Comparison of ENCODE assay signal across 8 mouse cellular contexts in the genomic region with DNA sequence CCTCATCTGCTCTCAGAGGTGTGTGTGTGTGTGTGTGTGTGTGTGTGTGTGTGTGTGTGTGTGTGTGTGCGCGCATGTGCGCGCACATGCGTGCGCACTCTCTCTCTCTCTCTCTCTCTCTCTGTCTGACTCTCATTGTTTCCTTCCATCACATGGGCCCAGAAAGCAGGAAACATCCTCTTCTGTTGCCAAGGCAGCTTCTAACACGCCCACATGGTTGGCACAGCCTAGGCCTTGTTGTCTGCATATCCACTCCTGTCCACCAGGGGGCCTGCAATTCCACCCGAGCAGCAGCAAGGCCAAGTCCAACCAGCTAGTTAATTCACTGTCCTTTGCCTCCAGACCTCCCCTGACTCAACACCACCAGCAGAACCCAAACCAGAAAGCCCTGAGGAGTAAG. TPM values are rescaled to one million over a fixed set of nuclear protein-coding genes. Genes with fewer than 3 reads are reported as not detected.
DNase-seq lines count a peak whose midpoint lies in the region; ATAC-seq and TF ChIP-seq lines count a peak whose summit lies in the region.

No protein-coding gene starts in this region.

- no peak overlapping the region for H3K9ac ChIP-seq in forebrain, embryonic 12.5 days
- H3K9ac ChIP-seq in heart, postnatal 0 days (replicated peaks; ENCODE audit: low read depth, low read length): no peak overlapping the region
- peak overlapping the region; percentile 90 for H3K9ac ChIP-seq in liver, embryonic 16.5 days (ENCODE audit: low read depth, low read length)
- no peak overlapping the region for H3K9ac ChIP-seq in neural tube, embryonic 14.5 days (replicated peaks; ENCODE audit: low read depth, low read length)

- WGBS in forebrain, embryonic 12.5 days: 36% methylated on average over 8 of the region's 8 CpGs
- 30% methylated on average over 8 of the region's 8 CpGs for WGBS in heart, postnatal 0 days
- WGBS in liver, embryonic 16.5 days (ENCODE audit: insufficient replicate concordance): 39% methylated on average over 8 of the region's 8 CpGs
- WGBS in neural tube, embryonic 14.5 days: 48% methylated on average over 8 of the region's 8 CpGs

- H3K27me3 ChIP-seq in E14TG2a.4 (ENCODE audit: insufficient read depth, low read length): no peaks in the 10 kb centered on the region
- no peaks in the 10 kb centered on the region for H3K27me3 ChIP-seq in forebrain, embryonic 12.5 days
- no peaks in the 10 kb centered on the region for H3K27me3 ChIP-seq in heart, postnatal 0 days (ENCODE audit: control insufficient read depth, insufficient read depth, low read length)
- no peaks in the 10 kb centered on the region for H3K27me3 ChIP-seq in liver, embryonic 16.5 days (ENCODE audit: control insufficient read depth, insufficient read depth, low read depth, low read length)
- no peaks in the 10 kb centered on the region for H3K27me3 ChIP-seq in neural tube, embryonic 14.5 days (ENCODE audit: control insufficient read depth, insufficient read depth, low read length)

- peak overlapping the region; percentile 89 for H3K4me3 ChIP-seq in E14TG2a.4 (replicated peaks; ENCODE audit: low read length)
- peak overlapping the region; percentile 74 for H3K4me3 ChIP-seq in forebrain, embryonic 12.5 days (replicated peaks)
- 0 out of 2 replicates have a peak overlapping the region, but pooled peaks have one; percentile 73 for H3K4me3 ChIP-seq in heart, postnatal 0 days (ENCODE audit: low read depth, low read length)
- H3K4me3 ChIP-seq in liver, embryonic 16.5 days (ENCODE audit: low read depth, low read length): peak overlapping the region; percentile 72
- H3K4me3 ChIP-seq in neural tube, embryonic 14.5 days (ENCODE audit: low read depth, low read length): no peak overlapping the region

- H3K9me3 ChIP-seq in E14TG2a.4 (ENCODE audit: low read length): no peaks in the 10 kb centered on the region
- no peaks in the 10 kb centered on the region for H3K9me3 ChIP-seq in forebrain, embryonic 12.5 days
- H3K9me3 ChIP-seq in heart, postnatal 0 days (replicated peaks; ENCODE audit: control insufficient read depth, low read length): no peaks in the 10 kb centered on the region
- no peaks in the 10 kb centered on the region for H3K9me3 ChIP-seq in liver, embryonic 16.5 days (replicated peaks; ENCODE audit: control insufficient read depth, low read length)
- no peaks in the 10 kb centered on the region for H3K9me3 ChIP-seq in neural tube, embryonic 14.5 days (ENCODE audit: control insufficient read depth, low read length)

- ATAC-seq in forebrain, embryonic 12.5 days (ENCODE audit: low FRiP score): peak; percentile 20; the same call in 1 of the 2 replicates
- ATAC-seq in heart, postnatal 0 days (ENCODE audit: insufficient read depth, low read depth): peak; percentile 34
- 0 out of 2 replicates have a peak, but pooled peaks have one; percentile 5 for ATAC-seq in liver, embryonic 16.5 days (ENCODE audit: low read depth)
- 0 out of 2 replicates have a peak, but pooled peaks have one; percentile 29 for ATAC-seq in neural tube, embryonic 14.5 days (ENCODE audit: low read depth)

- peak overlapping the region; percentile 56; the same call in 1 of the 2 replicates for H3K27ac ChIP-seq in forebrain, embryonic 12.5 days
- no peak overlapping the region for H3K27ac ChIP-seq in heart, postnatal 0 days (ENCODE audit: low read depth)
- 0 out of 2 replicates have a peak overlapping the region, but pooled peaks have one; percentile 49 for H3K27ac ChIP-seq in liver, embryonic 16.5 days (ENCODE audit: low read length)
- H3K27ac ChIP-seq in neural tube, embryonic 14.5 days (ENCODE audit: low read depth, low read length): peak overlapping the region; percentile 22; the same call in 1 of the 2 replicates

- TF ChIP-seq CTCF in E14TG2a.4 (conservative IDR thresholded peaks at IDR 0.05; ENCODE audit: low read length): peak; percentile 93
- peak; percentile 89 for TF ChIP-seq CTCF in heart, postnatal 0 days (IDR thresholded peaks at IDR 0.05; ENCODE audit: low read depth)

- no peak for TF ChIP-seq EP300 in heart, postnatal 0 days (IDR thresholded peaks at IDR 0.05; ENCODE audit: low read depth)

- peaks cover 85% of the 10 kb centered on the region for H3K4me1 ChIP-seq in E14TG2a.4 (replicated peaks; ENCODE audit: low read depth, low read length)
- peaks cover 52% of the 10 kb centered on the region for H3K4me1 ChIP-seq in forebrain, embryonic 12.5 days
- peaks cover 28% of the 10 kb centered on the region for H3K4me1 ChIP-seq in heart, postnatal 0 days (ENCODE audit: control insufficient read depth, insufficient read depth)
- peaks cover 54% of the 10 kb centered on the region for H3K4me1 ChIP-seq in liver, embryonic 16.5 days (ENCODE audit: control insufficient read depth, low read depth, low read length)
- H3K4me1 ChIP-seq in neural tube, embryonic 14.5 days (ENCODE audit: control insufficient read depth, insufficient read depth, low read length): peaks cover 28% of the 10 kb centered on the region; the same call in 1 of the 2 replicates

- peak; percentile 83 for DNase-seq in c-Kit-positive CD71-positive TER-119-positive erythroid progenitor cells, embryonic 14.5 days (ENCODE audit: low spot score)
- DNase-seq in heart, postnatal 0 days (ENCODE audit: low spot score): peak; percentile 85
- peak; percentile 84 to 90 for DNase-seq in kidney, postnatal 4 days
- peak; percentile 86 for DNase-seq in testis, postnatal 10 days (ENCODE audit: low spot score)

- H3K4me2 ChIP-seq in forebrain, embryonic 12.5 days: peak overlapping the region; percentile 82
- peak overlapping the region; percentile 90; the same call in 1 of the 2 replicates for H3K4me2 ChIP-seq in heart, postnatal 0 days (ENCODE audit: low read depth, low read length)
- peak overlapping the region; percentile 88 for H3K4me2 ChIP-seq in liver, embryonic 16.5 days (ENCODE audit: low read depth, low read length)
- H3K4me2 ChIP-seq in neural tube, embryonic 14.5 days (ENCODE audit: low read depth, low read length): 0 out of 2 replicates have a peak overlapping the region, but pooled peaks have one; percentile 0

- peaks cover 51% of the 10 kb centered on the region for H3K36me3 ChIP-seq in E14TG2a.4 (ENCODE audit: insufficient read depth, low read length)
- peaks cover 37% of the 10 kb centered on the region for H3K36me3 ChIP-seq in forebrain, embryonic 12.5 days (replicated peaks)
- peaks cover 31% of the 10 kb centered on the region for H3K36me3 ChIP-seq in heart, postnatal 0 days (replicated peaks; ENCODE audit: control insufficient read depth, insufficient read depth, low read length)
- peaks cover 36% of the 10 kb centered on the region for H3K36me3 ChIP-seq in liver, embryonic 16.5 days (ENCODE audit: control insufficient read depth, insufficient read depth)
- H3K36me3 ChIP-seq in neural tube, embryonic 14.5 days (ENCODE audit: control insufficient read depth, insufficient read depth, low read length): peaks cover 21% of the 10 kb centered on the region

RNA-seq across cellular contexts. Expression of a gene that starts 2.0 kb away (rescaled TPM):
- 35.5 and 39.1 TPM in 2 replicates for polyA plus RNA-seq in forebrain, embryonic 12.5 days (2016; fragmentation: Nextera tagmentation; extraction: Ambion mirVana)
- total RNA-seq in heart, postnatal 0 days (2014; rRNA removed; ENCODE audit: low replicate concordance): 24.8 and 33.1 TPM in 2 replicates
- polyA plus RNA-seq in heart, postnatal 0 days (2015; fragmentation: Nextera tagmentation; extraction: Ambion mirVana): 8.6 and 11.4 TPM in 2 replicates
- polyA plus RNA-seq in liver, embryonic 16.5 days (2015; fragmentation: Nextera tagmentation; extraction: Ambion mirVana): 24.0 and 28.7 TPM in 2 replicates
- 5.7 and 5.9 TPM in 2 replicates for polyA plus RNA-seq in neural tube, embryonic 14.5 days (2014; fragmentation: Nextera tagmentation; extraction: Ambion mirVana)

RNA-seq across cellular contexts. Expression of a gene that starts 5.9 kb away (rescaled TPM):
- polyA plus RNA-seq in forebrain, embryonic 12.5 days (2016; fragmentation: Nextera tagmentation; extraction: Ambion mirVana): 96.9 and 97.7 TPM in 2 replicates
- 69.2 and 74.5 TPM in 2 replicates for total RNA-seq in heart, postnatal 0 days (2014; rRNA removed; ENCODE audit: low replicate concordance)
- polyA plus RNA-seq in heart, postnatal 0 days (2015; fragmentation: Nextera tagmentation; extraction: Ambion mirVana): 53.0 and 59.9 TPM in 2 replicates
- polyA plus RNA-seq in liver, embryonic 16.5 days (2015; fragmentation: Nextera tagmentation; extraction: Ambion mirVana): 42.2 and 50.1 TPM in 2 replicates
- 99.0 and 101 TPM in 2 replicates for polyA plus RNA-seq in neural tube, embryonic 14.5 days (2014; fragmentation: Nextera tagmentation; extraction: Ambion mirVana)

RNA-seq across cellular contexts. Expression of a gene that starts 7.3 kb away (rescaled TPM):
- 316 and 328 TPM in 2 replicates for polyA plus RNA-seq in forebrain, embryonic 12.5 days (2016; fragmentation: Nextera tagmentation; extraction: Ambion mirVana)
- total RNA-seq in heart, postnatal 0 days (2014; rRNA removed; ENCODE audit: low replicate concordance): 161 and 188 TPM in 2 replicates
- polyA plus RNA-seq in heart, postnatal 0 days (2015; fragmentation: Nextera tagmentation; extraction: Ambion mirVana): 192 and 196 TPM in 2 replicates
- polyA plus RNA-seq in liver, embryonic 16.5 days (2015; fragmentation: Nextera tagmentation; extraction: Ambion mirVana): 202 and 206 TPM in 2 replicates
- 316 and 329 TPM in 2 replicates for polyA plus RNA-seq in neural tube, embryonic 14.5 days (2014; fragmentation: Nextera tagmentation; extraction: Ambion mirVana)

RNA-seq across cellular contexts. Expression of a gene that starts 35.0 kb away (rescaled TPM):
- polyA plus RNA-seq in forebrain, embryonic 12.5 days (2016; fragmentation: Nextera tagmentation; extraction: Ambion mirVana): 82.7 TPM in 2 replicates
- 89.3 and 100 TPM in 2 replicates for total RNA-seq in heart, postnatal 0 days (2014; rRNA removed; ENCODE audit: low replicate concordance)
- 41.3 and 42.4 TPM in 2 replicates for polyA plus RNA-seq in heart, postnatal 0 days (2015; fragmentation: Nextera tagmentation; extraction: Ambion mirVana)
- 53.3 and 55.5 TPM in 2 replicates for polyA plus RNA-seq in liver, embryonic 16.5 days (2015; fragmentation: Nextera tagmentation; extraction: Ambion mirVana)
- 36.5 and 49.9 TPM in 2 replicates for polyA plus RNA-seq in neural tube, embryonic 14.5 days (2014; fragmentation: Nextera tagmentation; extraction: Ambion mirVana)

RNA-seq across cellular contexts. Expression of a gene that starts 41.9 kb away (rescaled TPM):
- polyA plus RNA-seq in forebrain, embryonic 12.5 days (2016; fragmentation: Nextera tagmentation; extraction: Ambion mirVana): 0.64 TPM in 1 of 2 replicates, not detected in the other
- 0.46 and 1.1 TPM in 2 replicates for total RNA-seq in heart, postnatal 0 days (2014; rRNA removed; ENCODE audit: low replicate concordance)
- 0.30 and 0.32 TPM in 2 replicates for polyA plus RNA-seq in heart, postnatal 0 days (2015; fragmentation: Nextera tagmentation; extraction: Ambion mirVana)
- polyA plus RNA-seq in liver, embryonic 16.5 days (2015; fragmentation: Nextera tagmentation; extraction: Ambion mirVana): 2.8 and 3.2 TPM in 2 replicates
- polyA plus RNA-seq in neural tube, embryonic 14.5 days (2014; fragmentation: Nextera tagmentation; extraction: Ambion mirVana): 0.11 and 0.32 TPM in 2 replicates

Comparison
In these comparisons a context has a peak if more than half of its experiments do, and no peak if none do; other contexts are left out.
1. H3K4me2 ChIP-seq: peak in every context shown above with its lines; median percentile 90 in heart, postnatal 0 days; 88 in liver, embryonic 16.5 days; 82 in forebrain, embryonic 12.5 days; 0 in neural tube, embryonic 14.5 days.